Comparison of ENCODE assay signal across 17 mouse cellular contexts in genomic region chr8:28594191-28594590, GRCm38 (mm10).
DNase-seq lines count a peak whose midpoint lies in the region; ATAC-seq lines count a peak whose summit lies in the region.
"Had no signal": no experiment of that assay in that cellular context is flagged by ENCODE, and none has a peak within 500 bp of the region (broad histone marks: within the 10 kb centered on the region; RNA-seq: fewer than 3 reads in every experiment).

No protein-coding gene starts in this region.

- peak overlapping the region; percentile 53 for H3K4me2 ChIP-seq in heart, embryonic 14.5 days (ENCODE audit: low read length)
- H3K4me2 ChIP-seq: embryonic facial prominence, embryonic 12.5 days; hindbrain, embryonic 15.5 days had no signal

- 15% methylated on average over 12 of the region's 12 CpGs for WGBS in heart, embryonic 14.5 days

- ATAC-seq in heart, embryonic 14.5 days (ENCODE audit: insufficient number of reproducible peaks, insufficient read depth, low FRiP score, low read depth), result peak; percentile 75; the same call in 1 of the 2 replicates
- ATAC-seq: forebrain, postnatal 0 days; midbrain, embryonic 16.5 days had no signal

- no peaks in the 10 kb centered on the region for H3K9me3 ChIP-seq in heart, embryonic 14.5 days (ENCODE audit: control insufficient read depth, low read length)
- H3K9me3 ChIP-seq: embryonic facial prominence, embryonic 12.5 days; hindbrain, embryonic 15.5 days had no signal

- peaks cover 14 to 27% of the 10 kb centered on the region in 2 experiments for H3K4me1 ChIP-seq in heart, embryonic 14.5 days (ENCODE audit: control insufficient read depth in 2 of 2, insufficient read depth in 2 of 2, low read length in 2 of 2)
- H3K4me1 ChIP-seq: embryonic facial prominence, embryonic 12.5 days; hindbrain, embryonic 15.5 days had no signal

- H3K27me3 ChIP-seq in heart, embryonic 14.5 days (ENCODE audit: control insufficient read depth, insufficient read depth, low read length), result no peaks in the 10 kb centered on the region
- H3K27me3 ChIP-seq: embryonic facial prominence, embryonic 12.5 days; hindbrain, embryonic 15.5 days had no signal

- H3K4me3 ChIP-seq in heart, embryonic 14.5 days (ENCODE audit: control insufficient read depth in 1 of 2, insufficient read depth in 1 of 2, low read depth in 1 of 2, low read length in 2 of 2), result peak overlapping the region; percentile 7 to 8; a peak in 3 of 4 replicates
- H3K4me3 ChIP-seq: embryonic facial prominence, embryonic 12.5 days; hindbrain, embryonic 15.5 days had no signal

- DNase-seq in kidney, adult 11 months, result peak; percentile 19
- DNase-seq in kidney, postnatal 10 days, result no peak
- peak; percentile 58 to 64 for DNase-seq in heart, adult 18-20 months
- peak; percentile 3 to 7 for DNase-seq in kidney, adult 8-10 months
- DNase-seq in frontal cortex, postnatal 14 days (ENCODE audit: low spot score in 2 of 2), result no peak
- no peak for DNase-seq in T-cell, adult 2 months (ENCODE audit: low spot score)
- no peak for DNase-seq in spleen, adult 12 weeks (ENCODE audit: low spot score)
- DNase-seq: cerebellum, adult 11 months; cerebellum, postnatal 36 days; forebrain, postnatal 0 days; right cerebral cortex, postnatal 25 days; thymus, postnatal 36 days had no signal

- peak overlapping the region; percentile 60 for H3K9ac ChIP-seq in heart, embryonic 14.5 days (ENCODE audit: low read length)
- H3K9ac ChIP-seq: embryonic facial prominence, embryonic 12.5 days; forebrain, postnatal 0 days; hindbrain, embryonic 15.5 days; liver, embryonic 14.5 days had no signal

- H3K36me3 ChIP-seq in heart, embryonic 14.5 days (ENCODE audit: control insufficient read depth, insufficient read depth, low read length), result no peaks in the 10 kb centered on the region
- H3K36me3 ChIP-seq: embryonic facial prominence, embryonic 12.5 days; hindbrain, embryonic 15.5 days had no signal

- H3K27ac ChIP-seq in heart, embryonic 14.5 days (replicated peaks in 1 of 2; ENCODE audit: control insufficient read depth in 1 of 2, insufficient read depth in 1 of 2, low read depth in 2 of 2, low read length in 2 of 2), result peak overlapping the region; percentile 93 to 96
- H3K27ac ChIP-seq: embryonic facial prominence, embryonic 12.5 days; hindbrain, embryonic 15.5 days; liver, embryonic 14.5 days had no signal

Comparison
In these comparisons a context has a peak if more than half of its experiments do, and no peak if none do; other contexts are left out.
1. DNase-seq: peak in kidney, adult 11 months (single experiment), heart, adult 18-20 months (2 of 2) and kidney, adult 8-10 months (2 of 2); none in kidney, postnatal 10 days (single experiment), frontal cortex, postnatal 14 days (0 of 2), T-cell, adult 2 months (single experiment) and spleen, adult 12 weeks (single experiment).